Mouse (Mus musculus): ENCODE measurements at regions not wholly inside any gene's neighbourhood (a gene's known extent, or its start where the extent isn't known, plus 50 kb on each side); places are given as distances from the start of the nearest gene placed in this dataset.
A peak's percentile ranks its signal among the peaks of the same experiment; 100 is the strongest.

DNA sequence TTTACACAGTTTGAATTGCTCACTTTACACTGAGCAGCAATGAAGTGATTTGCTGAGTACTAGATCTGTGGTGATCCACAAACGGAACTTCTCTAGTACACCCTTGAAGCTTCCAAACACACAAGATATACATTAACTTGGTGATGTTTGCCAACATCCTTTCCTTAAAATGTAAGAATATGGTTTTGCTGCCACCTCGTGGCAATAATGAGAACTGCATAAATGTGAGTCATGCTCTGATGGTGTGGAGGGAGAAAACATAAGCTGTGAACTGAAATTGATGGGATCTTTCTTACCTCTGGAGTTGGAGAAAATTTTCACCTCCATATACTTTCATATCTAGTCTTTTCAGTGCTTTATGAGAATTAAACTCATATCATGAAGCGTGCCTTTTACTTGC lies 51.6 kb downstream of the Bex3 start:
- 1% methylated on average over 3 of the region's 3 CpGs for WGBS
- Histone ChIP-seq H3K9ac (ENCODE audit: low read depth, low read length) (no peak overlapping the region), H3K27ac (replicated peaks; ENCODE audit: insufficient read depth, low read depth, low read length) (no peak overlapping the region), H3K4me3 (ENCODE audit: insufficient read depth, low read depth, low read length) (no peak overlapping the region), H3K27me3 (ENCODE audit: control insufficient read depth, insufficient read depth, low read length) (no peaks in the 10 kb centered on the region), H3K79me2 (ENCODE audit: control insufficient read depth, insufficient read depth, low read length) (no peaks in the 10 kb centered on the region), H3K36me3 (ENCODE audit: control insufficient read depth, insufficient read depth, low read length) (no peaks in the 10 kb centered on the region), H3K4me1 (ENCODE audit: control insufficient read depth, insufficient read depth, low read length) (no peaks in the 10 kb centered on the region)
- DNase-seq (ENCODE audit: extremely low read depth, low read depth, low spot score), result peak; percentile 7
- TF ChIP-seq POLR2A (IDR thresholded peaks at IDR 0.05; ENCODE audit: extremely low read depth, insufficient read depth, low read length) (no peak), CTCF (IDR thresholded peaks at IDR 0.05; ENCODE audit: low read depth, low read length) (peak; percentile 14; the same call in 1 of the 2 replicates)

DNA sequence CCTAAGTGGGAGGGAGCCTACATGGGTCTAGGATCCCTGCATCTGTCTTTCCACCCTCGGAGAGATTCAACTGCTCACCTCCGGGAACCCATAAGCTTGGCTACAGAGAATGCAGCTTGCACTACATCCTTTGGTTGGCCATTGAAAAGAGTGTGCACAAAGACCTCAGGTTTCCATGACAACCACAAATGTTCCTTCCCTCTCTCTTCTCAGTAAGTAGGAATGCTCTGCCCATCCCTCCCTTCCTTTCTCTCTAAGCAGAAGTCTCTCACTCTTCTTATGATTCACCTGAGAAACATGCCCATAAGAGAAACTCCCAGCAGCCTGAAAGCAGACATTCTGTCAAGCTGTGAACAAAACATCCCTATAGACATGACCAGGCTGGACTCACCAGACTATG lies 95.8 kb downstream of the Bex3 start:
- H3K4me3 ChIP-seq (ENCODE audit: insufficient read depth, low read depth, low read length), result no peak overlapping the region
- no peaks in the 10 kb centered on the region for H3K79me2 ChIP-seq (ENCODE audit: control insufficient read depth, insufficient read depth, low read length)
- H3K27me3 ChIP-seq (ENCODE audit: control insufficient read depth, insufficient read depth, low read length), result no peaks in the 10 kb centered on the region
- WGBS, result 70% methylated on average over 2 of the region's 2 CpGs
- DNase-seq (ENCODE audit: extremely low read depth, low read depth, low spot score), result no peak
- TF ChIP-seq CTCF (IDR thresholded peaks at IDR 0.05; ENCODE audit: low read depth, low read length) (no peak), POLR2A (IDR thresholded peaks at IDR 0.05; ENCODE audit: extremely low read depth, insufficient read depth, low read length) (no peak)
- no peaks in the 10 kb centered on the region for H3K4me1 ChIP-seq (ENCODE audit: control insufficient read depth, insufficient read depth, low read length)
- H3K9ac ChIP-seq (ENCODE audit: low read depth, low read length), result no peak overlapping the region
- H3K27ac ChIP-seq (replicated peaks; ENCODE audit: insufficient read depth, low read depth, low read length), result no peak overlapping the region
- H3K36me3 ChIP-seq (ENCODE audit: control insufficient read depth, insufficient read depth, low read length), result no peaks in the 10 kb centered on the region

All from liver, adult 2 months (tissue).